Mouse (Mus musculus) thymus, postnatal 36 days (tissue): ENCODE results near the gene Gp1ba.

ENCODE experiments used
- DNase-seq, 2 experiments: peaks; one replicate each; pipeline ENCODE4 v3.0.0; 2022; ENCODE audit warnings: mixed read lengths in 2 of 2

The Gp1ba gene

GRCm38 (mm10) chr11:70653345-70654197, 14.6 kb downstream of the Gp1ba start:
- peak; percentile 82 to 87 for DNase-seq

- peak; percentile 83 to 89 for DNase-seq
Observed at GRCm38 (mm10) chr11:70654198-70654922, 15.4 kb downstream of the Gp1ba start, which contains the start of gene Pfn1. TSS of gene Pfn1 (minus strand) at chr11:70654644.

DNA sequence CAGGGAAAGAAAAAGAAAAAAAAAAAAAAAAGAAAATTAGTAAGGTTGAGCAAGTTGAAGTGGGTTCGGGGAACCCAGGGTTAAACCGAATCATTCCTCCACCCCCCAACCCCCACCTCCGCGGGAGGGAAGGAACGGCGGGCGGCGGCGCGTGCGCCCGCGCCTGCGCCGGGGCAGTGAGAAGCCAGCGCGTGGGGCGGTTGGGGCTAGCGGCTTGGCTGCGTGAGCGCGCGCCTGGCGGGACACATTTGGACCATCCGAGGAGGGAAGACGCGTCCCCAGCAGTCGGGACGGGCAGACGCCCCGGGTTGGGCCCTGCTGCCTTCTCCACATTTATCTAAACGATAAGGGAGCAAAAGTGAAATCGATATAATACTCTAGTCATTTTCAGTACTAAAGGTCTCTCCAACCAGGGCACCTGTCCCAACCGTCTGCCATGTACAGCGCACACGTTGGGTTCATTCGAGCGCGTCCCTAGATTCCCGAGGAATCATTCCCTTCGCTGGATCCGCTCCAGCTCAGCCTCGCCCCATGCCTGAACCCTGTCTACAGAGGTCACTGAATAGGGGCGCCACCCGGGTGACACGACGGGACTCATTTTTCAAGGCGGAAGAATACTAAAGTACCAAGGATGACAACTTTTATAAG, 16.1 kb downstream of the Gp1ba start:
- peak; percentile 82 to 83 for DNase-seq

DNA sequence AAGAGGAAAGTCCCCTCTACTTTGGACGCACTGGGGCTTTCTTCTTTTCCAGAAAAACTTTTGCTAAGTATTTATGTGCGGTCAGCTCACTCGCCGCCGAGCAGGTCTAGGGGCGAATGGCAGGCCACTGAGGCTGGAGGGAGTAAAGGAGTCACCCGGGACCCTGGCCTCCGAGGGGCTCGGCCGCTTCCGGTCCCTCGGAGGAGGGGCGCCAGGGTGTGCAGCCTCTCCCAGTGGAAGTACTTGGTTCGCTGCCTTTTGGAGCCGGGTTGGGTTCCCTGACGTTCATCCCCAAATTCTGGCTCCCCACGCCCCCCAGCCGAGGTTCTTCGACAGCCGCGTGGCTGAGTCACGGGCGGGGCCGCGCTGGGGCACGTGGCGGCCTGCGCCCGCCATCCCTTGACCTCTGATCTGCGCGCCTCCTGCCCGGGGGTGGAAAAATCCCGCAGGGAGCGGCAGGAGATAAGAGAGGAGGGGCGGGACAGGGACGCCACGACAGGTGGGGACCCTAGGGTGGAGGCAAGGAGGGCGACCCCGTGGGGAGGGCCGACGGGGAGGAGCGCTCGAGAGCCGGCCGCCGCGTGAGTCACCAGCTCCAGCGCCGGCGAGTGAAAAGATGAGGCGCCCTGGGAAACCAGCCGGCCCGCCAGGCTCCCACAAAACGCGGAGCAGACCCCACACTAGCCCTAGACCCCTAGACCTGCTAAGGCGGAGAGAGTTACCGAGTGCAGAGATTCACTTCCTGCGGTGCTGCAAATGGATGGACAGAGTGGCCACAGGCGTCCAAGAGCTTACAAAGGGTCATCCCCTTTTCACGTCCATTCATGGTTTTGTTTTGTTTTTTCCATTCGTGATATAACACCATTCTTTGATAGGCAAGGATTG, 16.9 kb downstream of the Gp1ba start:
- DNase-seq, result peak; percentile 76 to 77

- no peak for DNase-seq
Observed at GRCm38 (mm10) chr11:70656456-70656927, 17.6 kb downstream of the Gp1ba start.

GRCm38 (mm10) chr11:70656964-70657363, 18.0 kb downstream of the Gp1ba start, which contains the start of gene Eno3:
TSS of gene Eno3 (plus strand) at chr11:70657202.
- DNase-seq, result no peak

DNA sequence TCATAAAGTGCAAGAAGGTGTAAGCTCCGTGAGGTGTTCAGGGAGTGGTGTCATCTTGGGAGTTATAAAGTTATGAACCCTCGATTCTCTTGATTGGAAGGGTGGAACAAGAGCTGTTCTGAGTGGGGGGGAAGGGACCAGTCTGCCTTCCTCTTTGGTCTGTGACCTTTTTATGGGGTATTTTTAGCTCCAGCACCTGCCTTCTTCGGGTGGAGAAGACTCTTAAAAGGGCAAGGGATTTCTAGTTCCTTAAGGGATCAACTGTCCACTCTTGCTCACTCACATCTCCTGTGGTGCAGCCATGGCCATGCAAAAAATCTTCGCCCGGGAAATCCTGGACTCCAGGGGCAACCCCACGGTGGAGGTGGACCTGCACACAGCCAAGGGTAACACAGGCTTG, 18.7 kb downstream of the Gp1ba start:
- DNase-seq, result no peak

DNA sequence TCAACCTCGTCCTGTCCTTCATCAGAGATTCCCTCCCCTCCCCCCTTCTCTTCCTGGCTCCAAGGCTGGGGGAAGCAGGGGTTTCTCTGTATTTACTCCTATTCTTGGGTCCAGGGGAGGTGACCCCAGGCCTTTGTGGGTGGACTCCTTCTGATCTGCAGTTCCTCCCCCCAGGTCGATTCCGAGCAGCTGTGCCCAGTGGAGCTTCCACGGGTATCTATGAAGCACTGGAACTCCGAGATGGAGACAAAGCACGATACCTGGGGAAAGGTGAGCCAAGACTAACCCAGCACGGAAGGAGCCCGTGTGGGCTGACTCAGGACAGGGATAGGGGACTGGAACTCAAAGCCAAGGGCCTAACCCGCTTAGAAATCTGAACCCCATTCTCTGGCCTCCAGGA, 19.1 kb downstream of the Gp1ba start:
- DNase-seq, result no peak

- DNase-seq, result peak in 1 of 2 experiments; percentile 11
Observed at GRCm38 (mm10) chr11:70658521-70658920, 19.6 kb downstream of the Gp1ba start.

- peak in 1 of 2 experiments; percentile 10 for DNase-seq
Observed at GRCm38 (mm10) chr11:70658942-70659341, 20.0 kb downstream of the Gp1ba start.

- no peak for DNase-seq
Observed at GRCm38 (mm10) chr11:70660571-70660970, 21.6 kb downstream of the Gp1ba start.

DNA sequence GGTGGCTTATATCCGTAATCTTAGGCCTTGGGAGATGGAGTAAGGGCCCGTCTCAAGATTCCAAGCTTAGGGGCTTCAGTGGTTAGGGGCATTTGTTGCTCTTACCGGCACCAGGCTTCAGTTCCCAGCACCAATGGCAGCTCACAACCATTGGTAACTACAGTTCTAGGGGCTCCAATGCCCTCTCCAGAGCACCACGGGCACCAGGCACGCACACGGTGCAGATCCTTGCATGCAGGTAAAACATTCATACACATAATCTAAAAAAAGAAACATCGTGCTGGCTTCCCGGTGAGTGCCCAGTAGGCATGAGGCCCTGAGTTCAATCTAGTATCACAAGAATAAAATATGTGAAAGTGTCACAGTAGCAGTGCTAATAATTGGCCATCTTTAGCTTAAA, 24.2 kb downstream of the Gp1ba start:
- no peak for DNase-seq

- no peak for DNase-seq
Observed at GRCm38 (mm10) chr11:70663957-70664356, 25.0 kb downstream of the Gp1ba start.

- no peak for DNase-seq
Observed at GRCm38 (mm10) chr11:70664741-70665140, 25.8 kb downstream of the Gp1ba start.

DNA sequence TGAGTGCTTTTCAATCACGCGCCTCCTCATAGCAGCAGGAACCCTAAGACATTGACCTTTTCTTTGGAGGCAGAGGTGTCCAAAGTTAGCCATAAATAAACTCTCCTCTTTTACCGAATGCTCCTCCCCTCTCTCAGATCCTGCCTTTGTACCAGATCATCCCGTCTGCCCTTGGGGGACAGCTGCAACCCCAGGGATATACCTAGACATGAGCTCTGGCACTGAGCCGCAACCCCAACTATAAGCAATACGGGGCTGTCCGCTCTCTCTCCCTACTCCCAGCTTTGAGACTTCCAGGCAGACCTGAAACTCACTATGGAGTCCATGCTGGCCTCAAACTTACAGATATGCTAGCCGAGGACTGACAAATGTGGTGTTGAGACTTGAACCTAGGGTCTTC, 27.8 kb downstream of the Gp1ba start:
- no peak for DNase-seq

- DNase-seq, result no peak
Observed at GRCm38 (mm10) chr11:70667271-70668150, 28.6 kb downstream of the Gp1ba start.

DNA sequence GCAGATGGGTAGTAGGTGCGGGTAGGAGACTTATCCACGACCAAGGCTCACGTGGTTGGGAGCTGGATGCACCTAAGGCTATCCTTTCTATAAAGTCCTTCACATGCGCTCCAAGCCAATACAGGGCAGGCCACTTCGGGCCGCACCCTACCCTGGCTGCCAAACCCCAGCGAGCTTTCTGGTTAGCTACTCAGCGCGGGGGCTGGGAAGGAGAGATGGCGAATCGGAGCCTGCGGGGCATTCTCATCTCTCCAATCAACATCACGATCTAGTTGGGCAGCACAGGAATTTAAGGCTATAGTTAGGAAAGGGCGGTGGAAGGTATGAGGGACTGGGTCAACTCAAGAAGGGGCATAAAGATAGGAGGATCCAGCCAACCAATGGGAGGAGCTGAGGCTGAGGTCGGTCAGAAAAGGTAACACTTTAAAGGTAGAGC, 29.4 kb downstream of the Gp1ba start:
- no peak for DNase-seq

DNA sequence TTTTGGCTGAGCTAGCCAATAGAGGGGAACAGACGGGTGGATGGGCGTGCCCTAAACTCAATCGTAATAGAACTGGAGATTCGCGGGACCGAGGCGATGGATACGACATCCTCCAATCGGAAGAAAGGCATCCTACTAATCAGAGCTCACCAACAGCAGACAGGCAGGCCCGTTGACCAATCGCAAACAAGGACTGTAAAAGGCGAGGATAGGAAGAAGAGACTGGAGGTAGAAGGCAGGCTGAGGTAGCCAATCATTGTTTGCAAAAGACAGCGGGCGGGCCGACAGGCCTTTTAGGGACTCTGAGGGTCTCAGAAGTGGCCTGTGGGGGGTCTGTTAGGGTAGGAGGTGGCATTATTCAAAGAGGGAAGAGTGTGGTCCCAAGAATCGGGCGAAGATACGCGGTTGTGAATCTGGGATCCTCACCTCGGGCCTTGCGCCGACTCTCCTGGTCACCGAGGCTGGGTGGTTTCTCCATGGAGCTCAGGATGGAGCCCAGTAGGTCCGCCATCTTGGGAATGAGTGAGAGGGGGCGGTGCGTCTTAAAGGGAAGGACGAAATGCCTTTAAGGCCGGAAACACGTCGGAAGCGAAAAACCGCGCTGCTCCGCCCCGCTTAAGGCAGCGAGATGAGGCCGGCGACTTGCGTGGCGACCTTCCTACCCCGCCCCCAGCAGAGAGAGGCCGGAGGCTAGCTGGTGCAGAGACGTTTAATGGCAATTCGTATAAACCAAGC, 30.0 kb downstream of the Gp1ba start, which contains the start of gene Spag7:
TSS of gene Spag7 (minus strand) at position 646 of the 735 bp plus-strand sequence.
- DNase-seq, result peak; percentile 96

- DNase-seq, result peak; percentile 92 to 93
Observed at GRCm38 (mm10) chr11:70669582-70670345, 30.8 kb downstream of the Gp1ba start.
